Mouse (Mus musculus) C2C12 (cell line): ENCODE measurements at regions not wholly inside any gene's neighbourhood (a gene's known extent, or its start where the extent isn't known, plus 50 kb on each side); places are given as distances from the start of the nearest gene placed in this dataset.

ENCODE experiments used
- CEBPB ChIP-seq: IDR thresholded peaks from one replicate; pipeline ENCODE4 v1.6.1; 2011; ENCODE audit warnings: low read depth, mild to moderate bottlenecking, control low read depth, moderate library complexity
- CTCF ChIP-seq: IDR thresholded peaks from one replicate; pipeline ENCODE4 v1.5.1; 2011; ENCODE audit not compliant: control insufficient read depth, insufficient read depth, insufficient read length
- FOSL1 ChIP-seq: IDR thresholded peaks from one replicate; pipeline ENCODE4 v1.8.0; 2011; ENCODE audit warnings: mild to moderate bottlenecking, low read length; ENCODE audit not compliant: poor library complexity, insufficient read depth, severe bottlenecking
- MAX ChIP-seq: IDR thresholded peaks from one replicate; pipeline ENCODE4 v1.6.1; 2011; ENCODE audit warnings: mild to moderate bottlenecking, control low read depth
- MYOD1 ChIP-seq: IDR thresholded peaks from one replicate; pipeline ENCODE4 v1.6.1; 2011; ENCODE audit warnings: low read depth; ENCODE audit not compliant: control insufficient read depth, insufficient read length
- MYOG ChIP-seq: IDR thresholded peaks from one replicate; pipeline ENCODE4 v1.6.1; 2011; ENCODE audit not compliant: control insufficient read depth, insufficient read length; ENCODE audit errors: extremely low read depth
- USF1 ChIP-seq: IDR thresholded peaks from one replicate; pipeline ENCODE4 v1.6.1; 2011; ENCODE audit warnings: low read depth, mild to moderate bottlenecking, control low read depth, moderate library complexity

DNA sequence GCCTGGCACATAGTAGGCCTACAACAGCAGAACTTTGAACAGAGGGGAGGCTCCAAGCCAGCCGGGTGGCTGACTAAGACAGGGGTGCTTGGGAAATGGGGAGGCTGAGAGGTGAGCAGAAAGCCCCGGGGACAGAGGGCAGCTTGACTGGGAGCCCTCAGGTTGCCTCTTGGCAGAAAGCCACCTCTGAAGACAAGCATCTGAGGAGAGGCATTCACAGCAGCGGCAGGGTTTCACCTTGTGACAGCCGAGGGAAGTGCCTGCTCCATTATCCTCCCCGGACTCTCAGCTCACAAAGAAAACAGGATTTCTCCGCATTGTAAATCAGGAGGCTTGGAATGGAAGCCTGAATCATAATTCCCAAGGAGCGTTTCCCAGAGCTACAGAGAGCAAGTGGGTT lies 146.8 kb upstream of the Zmiz1 start:
- TF ChIP-seq CTCF (no peak), USF1 (no peak), CEBPB (no peak), MYOD1 (no peak), MYOG (no peak), MAX (no peak), FOSL1 (no peak)
